Mouse (Mus musculus): ENCODE measurements at regions not wholly inside any gene's neighbourhood (a gene's known extent, or its start where the extent isn't known, plus 50 kb on each side); places are given as distances from the start of the nearest gene placed in this dataset.

DNA sequence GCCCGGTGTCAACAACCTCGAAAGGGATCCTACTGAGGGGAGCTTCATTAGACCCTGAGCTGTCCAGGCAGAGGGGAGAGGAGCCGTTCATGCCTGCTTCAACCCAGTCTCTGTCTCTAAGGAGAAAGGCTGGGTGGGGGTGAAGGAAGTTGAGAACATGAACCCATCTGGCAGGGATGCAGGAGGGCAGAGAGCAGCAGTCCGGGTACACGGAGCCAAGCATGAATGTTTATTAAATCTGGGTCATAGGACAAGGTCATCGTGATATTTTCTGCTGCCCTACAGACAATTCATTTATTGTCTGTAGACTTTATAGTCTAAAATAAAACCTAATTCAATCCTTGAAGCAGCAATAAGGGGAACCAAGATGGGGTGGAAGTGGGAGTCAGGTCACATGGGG is 105.2 kb upstream of the Tle3 start:
- Histone ChIP-seq H3K27ac (ENCODE audit: low read depth, low read length) (no peak overlapping the region), H3K9me3 (ENCODE audit: control insufficient read depth, low read length) (no peaks in the 10 kb centered on the region), H3K4me1 (ENCODE audit: control insufficient read depth, insufficient read depth, low read length) (peaks cover 2% of the 10 kb centered on the region; the same call in 1 of the 2 replicates), H3K27me3 (ENCODE audit: control insufficient read depth, insufficient read depth, low read length) (no peaks in the 10 kb centered on the region), H3K9ac (ENCODE audit: low read depth, low read length) (no peak overlapping the region), H3K36me3 (ENCODE audit: control insufficient read depth, insufficient read depth, low read length) (no peaks in the 10 kb centered on the region), H3K4me3 (ENCODE audit: low read length) (no peak overlapping the region), H3K4me2 (replicated peaks; ENCODE audit: low read depth, low read length) (no peak overlapping the region)
- no peak for ATAC-seq (ENCODE audit: low FRiP score, low TSS enrichment)
- WGBS, result 74% methylated on average over 6 of the region's 6 CpGs

DNA sequence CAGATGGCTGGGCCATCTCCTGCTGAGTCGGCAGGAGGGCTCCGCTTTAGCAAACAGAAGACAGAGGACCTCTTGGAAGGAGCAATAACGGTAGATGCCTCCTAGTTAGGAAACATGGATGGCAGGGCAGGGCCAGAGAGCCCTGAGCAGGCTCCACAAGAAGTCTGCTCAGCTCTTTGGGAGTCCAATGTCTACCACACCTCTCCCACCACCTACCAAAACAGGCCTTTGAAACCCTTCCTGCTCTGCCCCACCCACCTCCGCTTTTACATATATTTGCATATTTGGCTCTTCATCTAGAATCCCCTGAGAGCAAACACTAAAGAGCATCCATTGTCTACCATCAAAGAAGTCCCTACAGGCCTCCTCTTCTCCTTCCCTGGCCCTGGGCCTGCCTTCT is 104.6 kb upstream of the Tle3 start:
- no peak overlapping the region for H3K4me3 ChIP-seq (ENCODE audit: low read length)
- no peaks in the 10 kb centered on the region for H3K9me3 ChIP-seq (ENCODE audit: control insufficient read depth, low read length)
- H3K4me1 ChIP-seq (ENCODE audit: control insufficient read depth, insufficient read depth, low read length), result no peaks in the 10 kb centered on the region
- no peaks in the 10 kb centered on the region for H3K27me3 ChIP-seq (ENCODE audit: control insufficient read depth, insufficient read depth, low read length)
- 64% methylated on average over 4 of the region's 4 CpGs for WGBS
- no peak for ATAC-seq (ENCODE audit: low FRiP score, low TSS enrichment)
- no peak overlapping the region for H3K27ac ChIP-seq (ENCODE audit: low read depth, low read length)
- H3K36me3 ChIP-seq (ENCODE audit: control insufficient read depth, insufficient read depth, low read length), result no peaks in the 10 kb centered on the region
- no peak overlapping the region for H3K4me2 ChIP-seq (replicated peaks; ENCODE audit: low read depth, low read length)
- H3K9ac ChIP-seq (ENCODE audit: low read depth, low read length), result no peak overlapping the region

DNA sequence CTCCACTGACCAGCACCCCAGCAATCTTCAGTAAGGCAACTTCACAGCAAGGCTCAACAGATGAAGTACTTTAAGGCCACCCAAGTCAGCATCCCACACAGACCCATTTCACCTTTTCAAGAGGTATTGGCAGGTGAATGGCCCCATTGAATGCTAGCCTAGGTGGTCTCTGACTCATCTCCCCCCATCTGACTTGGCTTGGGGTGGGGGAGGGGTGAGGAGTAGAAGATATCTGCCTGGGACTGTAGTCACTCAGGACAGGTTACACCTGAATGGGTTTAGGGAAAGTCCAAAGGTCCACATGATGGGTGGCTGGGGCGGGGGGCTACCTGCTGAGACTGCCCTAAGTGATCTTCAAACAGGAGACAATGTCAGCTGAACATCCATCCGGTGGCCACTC is 104.0 kb upstream of the Tle3 start:
- no peaks in the 10 kb centered on the region for H3K27me3 ChIP-seq (ENCODE audit: control insufficient read depth, insufficient read depth, low read length)
- 79% methylated on average over 2 of the region's 2 CpGs for WGBS
- H3K4me2 ChIP-seq (replicated peaks; ENCODE audit: low read depth, low read length), result no peak overlapping the region
- H3K4me3 ChIP-seq (ENCODE audit: low read length), result no peak overlapping the region
- no peaks in the 10 kb centered on the region for H3K4me1 ChIP-seq (ENCODE audit: control insufficient read depth, insufficient read depth, low read length)
- no peak for ATAC-seq (ENCODE audit: low FRiP score, low TSS enrichment)
- H3K36me3 ChIP-seq (ENCODE audit: control insufficient read depth, insufficient read depth, low read length), result no peaks in the 10 kb centered on the region
- H3K27ac ChIP-seq (ENCODE audit: low read depth, low read length), result no peak overlapping the region
- H3K9ac ChIP-seq (ENCODE audit: low read depth, low read length), result no peak overlapping the region
- H3K9me3 ChIP-seq (ENCODE audit: control insufficient read depth, low read length), result no peaks in the 10 kb centered on the region

DNA sequence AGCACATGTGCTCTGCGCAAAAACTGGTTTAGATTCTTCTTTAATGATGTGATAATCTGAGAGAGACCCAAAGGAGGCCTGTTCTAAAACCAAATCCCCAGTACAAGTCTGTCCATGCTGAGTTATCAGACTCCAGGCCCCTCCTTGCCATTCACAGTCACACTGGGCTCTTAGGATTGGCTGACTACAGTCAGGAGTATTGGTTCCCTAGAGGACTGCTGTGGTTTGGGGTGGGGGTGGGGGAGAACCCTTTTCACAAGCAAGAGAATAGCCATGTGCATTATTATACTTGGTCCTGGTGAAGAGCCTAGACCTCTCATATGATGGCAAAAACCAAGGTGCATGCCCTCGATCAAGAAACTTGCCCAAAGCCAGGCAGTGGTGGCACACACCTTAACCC is 103.5 kb upstream of the Tle3 start:
- no peak overlapping the region for H3K9ac ChIP-seq (ENCODE audit: low read depth, low read length)
- no peak for ATAC-seq (ENCODE audit: low FRiP score, low TSS enrichment)
- no peaks in the 10 kb centered on the region for H3K4me1 ChIP-seq (ENCODE audit: control insufficient read depth, insufficient read depth, low read length)
- H3K9me3 ChIP-seq (ENCODE audit: control insufficient read depth, low read length), result no peaks in the 10 kb centered on the region
- WGBS, result 91% methylated on average over 2 of the region's 2 CpGs
- no peak overlapping the region for H3K4me2 ChIP-seq (replicated peaks; ENCODE audit: low read depth, low read length)
- no peaks in the 10 kb centered on the region for H3K27me3 ChIP-seq (ENCODE audit: control insufficient read depth, insufficient read depth, low read length)
- H3K36me3 ChIP-seq (ENCODE audit: control insufficient read depth, insufficient read depth, low read length), result no peaks in the 10 kb centered on the region
- no peak overlapping the region for H3K27ac ChIP-seq (ENCODE audit: low read depth, low read length)
- no peak overlapping the region for H3K4me3 ChIP-seq (ENCODE audit: low read length)

DNA sequence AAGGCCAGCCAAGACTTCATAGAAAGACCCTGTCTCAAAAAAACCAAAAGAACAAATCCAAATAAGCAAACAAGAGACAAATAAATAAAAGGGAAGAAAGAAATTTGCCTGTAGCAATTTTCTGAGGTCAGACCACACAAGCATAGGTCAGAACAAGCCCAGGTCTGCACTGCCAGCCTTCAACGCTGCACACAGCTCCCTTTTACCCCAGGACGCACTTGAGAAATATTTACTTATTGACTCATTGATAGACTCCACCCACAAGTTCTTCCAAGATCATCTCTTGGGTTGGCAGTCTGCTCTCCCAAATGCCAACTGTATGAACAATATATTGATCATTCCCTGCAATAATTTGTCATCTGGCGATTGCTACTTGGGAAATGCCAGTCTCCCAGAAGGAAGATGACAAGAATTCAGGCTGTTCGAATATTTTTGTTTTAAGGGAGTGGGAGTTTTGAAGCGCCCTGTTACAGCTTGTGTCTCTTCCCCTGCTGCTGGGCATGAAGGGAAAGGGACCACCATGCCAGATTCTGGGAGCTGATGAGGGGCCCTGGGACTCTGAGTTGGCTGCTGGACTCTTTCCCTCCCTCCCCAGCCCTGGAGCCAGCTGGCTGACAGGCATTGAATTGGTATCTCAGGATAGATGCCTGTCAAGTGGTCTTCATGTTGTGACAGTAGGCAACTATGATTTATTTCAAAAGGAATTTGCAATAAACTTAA is 102.9 kb upstream of the Tle3 start:
- Histone ChIP-seq H3K27ac (ENCODE audit: low read depth, low read length) (no peak overlapping the region), H3K4me2 (replicated peaks; ENCODE audit: low read depth, low read length) (no peak overlapping the region), H3K36me3 (ENCODE audit: control insufficient read depth, insufficient read depth, low read length) (no peaks in the 10 kb centered on the region), H3K27me3 (ENCODE audit: control insufficient read depth, insufficient read depth, low read length) (no peaks in the 10 kb centered on the region), H3K9me3 (ENCODE audit: control insufficient read depth, low read length) (no peaks in the 10 kb centered on the region), H3K4me1 (ENCODE audit: control insufficient read depth, insufficient read depth, low read length) (no peaks in the 10 kb centered on the region), H3K9ac (ENCODE audit: low read depth, low read length) (no peak overlapping the region), H3K4me3 (ENCODE audit: low read length) (no peak overlapping the region)
- WGBS, result 83% methylated on average over 5 of the region's 5 CpGs
- no peak for ATAC-seq (ENCODE audit: low FRiP score, low TSS enrichment)

DNA sequence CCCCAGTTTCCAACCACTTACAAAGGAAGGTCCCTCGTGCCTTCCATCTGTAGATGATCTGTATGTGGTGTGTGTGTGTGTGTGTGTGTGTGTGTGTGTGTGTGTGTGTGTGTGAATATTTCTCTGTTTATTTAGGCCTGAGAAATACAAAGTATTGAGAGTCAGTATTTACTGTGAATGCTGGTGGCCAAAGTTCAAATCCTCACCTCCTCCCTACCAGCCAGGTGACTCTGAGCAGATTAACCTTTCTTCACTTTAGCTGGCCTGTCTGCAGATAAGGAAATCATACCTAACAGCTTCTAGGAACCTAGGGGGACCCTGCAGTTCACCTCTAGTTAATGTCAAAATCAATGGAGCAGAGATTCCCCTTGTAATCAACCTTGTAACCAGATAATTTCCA is 100.9 kb upstream of the Tle3 start:
- no peaks in the 10 kb centered on the region for H3K9me3 ChIP-seq (ENCODE audit: control insufficient read depth, low read length)
- no peaks in the 10 kb centered on the region for H3K4me1 ChIP-seq (ENCODE audit: control insufficient read depth, insufficient read depth, low read length)
- H3K27me3 ChIP-seq (ENCODE audit: control insufficient read depth, insufficient read depth, low read length), result no peaks in the 10 kb centered on the region
- no peak overlapping the region for H3K4me3 ChIP-seq (ENCODE audit: low read length)
- 86% methylated on average over 1 of the region's 1 CpGs for WGBS
- H3K9ac ChIP-seq (ENCODE audit: low read depth, low read length), result no peak overlapping the region
- no peak overlapping the region for H3K4me2 ChIP-seq (replicated peaks; ENCODE audit: low read depth, low read length)
- H3K36me3 ChIP-seq (ENCODE audit: control insufficient read depth, insufficient read depth, low read length), result no peaks in the 10 kb centered on the region
- no peak for ATAC-seq (ENCODE audit: low FRiP score, low TSS enrichment)
- no peak overlapping the region for H3K27ac ChIP-seq (ENCODE audit: low read depth, low read length)

DNA sequence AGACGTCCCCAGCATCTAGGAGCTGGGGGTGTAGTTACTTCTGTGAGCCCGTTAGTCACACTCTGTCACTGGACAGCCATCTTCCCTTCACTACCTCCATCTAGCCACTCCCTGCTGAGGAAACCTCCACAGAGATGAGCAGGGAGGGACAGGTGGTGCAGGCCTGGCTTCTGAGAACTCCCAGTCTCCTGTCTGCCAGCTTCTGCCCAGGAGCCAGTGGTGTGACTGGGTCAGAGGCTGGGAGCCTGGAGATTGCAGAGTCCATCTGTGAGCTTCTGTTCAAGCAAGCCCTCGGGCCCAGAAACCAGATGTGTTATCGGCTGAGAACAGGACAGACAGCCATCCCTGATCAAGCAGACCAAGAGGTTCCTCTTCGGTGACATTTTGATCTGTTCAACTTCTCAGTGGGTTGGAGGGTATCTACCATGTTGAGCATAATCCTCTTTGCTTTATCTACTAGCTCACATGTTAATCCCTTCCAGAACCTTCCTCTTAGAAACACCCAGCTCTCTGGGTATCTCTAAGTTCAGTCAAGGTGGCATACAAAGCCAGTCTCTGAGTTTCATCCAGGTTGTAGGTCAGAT is 100.3 kb upstream of the Tle3 start:
- Histone ChIP-seq H3K9ac (ENCODE audit: low read depth, low read length) (no peak overlapping the region), H3K4me1 (ENCODE audit: control insufficient read depth, insufficient read depth, low read length) (no peaks in the 10 kb centered on the region), H3K4me2 (replicated peaks; ENCODE audit: low read depth, low read length) (no peak overlapping the region), H3K36me3 (ENCODE audit: control insufficient read depth, insufficient read depth, low read length) (no peaks in the 10 kb centered on the region), H3K27me3 (ENCODE audit: control insufficient read depth, insufficient read depth, low read length) (no peaks in the 10 kb centered on the region), H3K4me3 (ENCODE audit: low read length) (no peak overlapping the region), H3K9me3 (ENCODE audit: control insufficient read depth, low read length) (no peaks in the 10 kb centered on the region), H3K27ac (ENCODE audit: low read depth, low read length) (no peak overlapping the region)
- no peak for ATAC-seq (ENCODE audit: low FRiP score, low TSS enrichment)
- WGBS, result 81% methylated on average over 5 of the region's 5 CpGs

DNA sequence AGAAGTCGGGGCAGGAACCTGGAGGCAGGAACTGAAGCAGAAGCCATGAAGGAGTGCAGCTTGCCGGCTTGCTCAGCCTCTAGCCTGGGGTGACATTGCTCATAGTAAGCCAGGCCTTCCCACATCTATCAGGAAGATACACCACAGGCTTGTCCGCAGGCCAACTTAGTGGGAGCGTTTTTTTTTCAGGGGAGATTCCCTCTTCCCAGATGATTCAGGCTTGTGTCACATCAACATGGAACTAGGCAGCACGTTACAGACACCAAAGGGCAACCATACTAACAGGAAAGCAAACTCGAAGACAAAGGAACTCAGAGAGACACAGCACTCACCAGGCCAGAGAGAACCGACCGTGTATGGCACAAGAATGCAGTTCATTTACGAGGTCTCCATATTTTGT is 98.1 kb upstream of the Tle3 start:
- no peak for ATAC-seq (ENCODE audit: low FRiP score, low TSS enrichment)
- H3K36me3 ChIP-seq (ENCODE audit: control insufficient read depth, insufficient read depth, low read length), result no peaks in the 10 kb centered on the region
- no peak overlapping the region for H3K9ac ChIP-seq (ENCODE audit: low read depth, low read length)
- H3K27me3 ChIP-seq (ENCODE audit: control insufficient read depth, insufficient read depth, low read length), result no peaks in the 10 kb centered on the region
- no peak overlapping the region for H3K4me3 ChIP-seq (ENCODE audit: low read length)
- H3K27ac ChIP-seq (ENCODE audit: low read depth, low read length), result no peak overlapping the region
- H3K9me3 ChIP-seq (ENCODE audit: control insufficient read depth, low read length), result no peaks in the 10 kb centered on the region
- WGBS, result 84% methylated on average over 9 of the region's 9 CpGs
- H3K4me1 ChIP-seq (ENCODE audit: control insufficient read depth, insufficient read depth, low read length), result peaks cover 8% of the 10 kb centered on the region; the same call in 1 of the 2 replicates
- no peak overlapping the region for H3K4me2 ChIP-seq (replicated peaks; ENCODE audit: low read depth, low read length)

DNA sequence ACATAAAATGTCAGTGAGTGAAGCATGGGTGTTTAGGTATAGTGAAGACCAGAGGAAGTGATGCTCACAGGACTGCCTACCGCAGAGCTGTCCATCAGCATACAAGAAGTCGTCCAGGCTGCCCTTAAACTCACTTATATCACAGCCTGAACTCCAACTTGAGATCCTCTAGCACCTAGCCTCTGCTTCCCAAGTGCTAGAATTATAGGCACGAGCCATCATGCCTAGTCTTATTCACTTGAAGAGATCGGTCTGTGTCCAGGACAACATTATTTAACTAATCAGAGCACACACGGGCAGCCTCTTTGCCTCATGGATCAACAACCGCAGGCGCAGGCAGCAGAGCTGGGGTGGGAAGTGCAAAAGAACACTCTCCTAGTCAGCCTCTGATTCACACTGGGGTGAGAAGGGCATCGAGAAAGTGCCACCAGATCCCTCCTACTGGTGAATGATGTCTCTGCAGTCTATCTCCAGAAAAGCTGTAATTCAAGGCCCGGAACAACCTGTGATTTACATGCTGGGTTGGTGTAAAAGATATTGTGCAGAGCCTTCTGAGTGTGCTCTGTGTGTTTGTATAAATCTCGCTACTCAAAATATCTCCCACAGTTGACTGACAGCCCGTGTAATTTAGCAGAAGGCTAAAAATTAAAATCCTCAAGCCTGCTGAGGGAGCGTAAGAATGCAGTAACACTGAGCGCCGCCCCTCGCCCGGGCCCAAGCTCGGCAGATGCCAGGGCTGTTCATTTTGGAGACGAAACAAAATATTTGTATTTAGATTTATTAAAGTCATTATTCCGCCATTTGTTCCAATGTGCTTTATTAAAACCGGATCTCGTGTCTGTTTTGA is 94.6 kb upstream of the Tle3 start:
- Histone ChIP-seq H3K27ac (ENCODE audit: low read depth, low read length) (no peak overlapping the region), H3K27me3 (ENCODE audit: control insufficient read depth, insufficient read depth, low read length) (no peaks in the 10 kb centered on the region), H3K9me3 (ENCODE audit: control insufficient read depth, low read length) (no peaks in the 10 kb centered on the region), H3K36me3 (ENCODE audit: control insufficient read depth, insufficient read depth, low read length) (no peaks in the 10 kb centered on the region), H3K4me1 (ENCODE audit: control insufficient read depth, insufficient read depth, low read length) (peaks cover 22% of the 10 kb centered on the region), H3K4me3 (ENCODE audit: low read length) (no peak overlapping the region), H3K9ac (ENCODE audit: low read depth, low read length) (no peak overlapping the region), H3K4me2 (replicated peaks; ENCODE audit: low read depth, low read length) (peak overlapping the region; percentile 8)
- ATAC-seq (ENCODE audit: low FRiP score, low TSS enrichment), result peak; percentile 66
- WGBS, result 7% methylated on average over 21 of the region's 21 CpGs

All from kidney, embryonic 14.5 days (tissue).